Mouse (Mus musculus): ENCODE data around the gene Poll.
A peak's percentile ranks its signal among the peaks of the same experiment; 100 is the strongest.
"Not testable (repeated sequence)": the region's sequence is repeated elsewhere in the genome, so short reads cannot be mapped to it uniquely, and the experiment has no call there.

Poll gene

GRCm38 (mm10) chr19:45575632-45576001, 15.3 kb upstream of the Poll start:
- DNase-seq, result no peak

DNA sequence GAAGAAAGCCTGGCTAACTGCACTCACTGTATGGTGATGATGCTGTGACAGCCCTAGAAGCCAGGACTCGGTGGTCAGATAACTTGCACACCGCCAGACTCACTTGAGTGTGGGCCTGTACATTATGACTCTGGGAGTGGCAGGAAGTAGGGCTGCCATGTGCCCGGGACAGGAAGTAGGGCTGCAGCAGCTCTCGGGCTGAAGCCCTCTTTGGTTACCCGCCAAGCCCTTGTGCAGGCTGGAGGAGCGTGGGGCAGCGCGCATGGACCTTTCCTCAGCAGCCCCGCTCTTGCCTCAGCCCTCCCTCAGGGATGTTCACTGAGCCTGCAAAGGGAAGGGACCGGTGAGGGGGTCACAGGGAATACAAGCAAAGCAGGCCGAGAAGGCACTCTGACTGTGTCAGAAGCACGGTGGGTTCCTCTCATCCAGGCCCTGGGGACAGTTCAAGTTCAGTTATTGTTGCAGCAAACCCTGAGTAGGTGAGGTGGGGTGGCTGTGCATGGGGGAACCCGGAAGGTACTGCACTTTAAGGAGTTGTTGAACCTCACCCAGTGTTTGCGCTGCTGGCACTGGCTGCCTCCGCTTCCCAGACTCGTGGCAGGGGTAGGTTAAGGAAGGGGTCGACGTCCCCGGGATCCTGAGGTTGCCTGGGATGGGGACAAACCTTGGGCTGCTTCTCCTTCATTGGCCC, 14.8 kb upstream of the Poll start:
- no peak for DNase-seq

DNA sequence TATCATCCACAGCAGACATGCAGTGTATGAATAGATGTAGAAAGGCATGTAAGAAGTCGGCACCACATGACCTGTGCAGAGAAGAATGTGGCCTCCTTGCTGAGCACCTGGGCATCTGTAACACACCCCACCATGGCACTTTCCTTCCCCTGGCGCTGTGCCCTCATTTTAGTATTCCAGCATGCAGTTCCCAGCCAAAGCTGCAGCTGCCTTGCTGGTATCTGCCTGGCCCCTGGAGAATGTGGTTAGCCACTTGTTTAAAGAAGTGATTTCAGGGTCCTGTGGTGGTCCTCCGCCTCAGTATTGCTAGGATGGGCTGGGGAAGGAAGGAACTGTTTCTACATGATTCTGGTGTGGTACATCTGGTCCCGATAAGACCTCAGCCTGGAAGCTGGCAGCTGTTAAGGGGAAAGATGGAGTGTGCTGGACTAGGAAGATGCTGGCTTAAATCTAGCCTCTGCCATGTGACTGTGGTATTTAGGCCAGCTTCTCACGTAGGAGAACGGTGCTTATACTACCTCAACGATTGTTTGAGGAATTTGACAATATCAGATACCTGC, 14.1 kb upstream of the Poll start:
- no peak for DNase-seq

DNA sequence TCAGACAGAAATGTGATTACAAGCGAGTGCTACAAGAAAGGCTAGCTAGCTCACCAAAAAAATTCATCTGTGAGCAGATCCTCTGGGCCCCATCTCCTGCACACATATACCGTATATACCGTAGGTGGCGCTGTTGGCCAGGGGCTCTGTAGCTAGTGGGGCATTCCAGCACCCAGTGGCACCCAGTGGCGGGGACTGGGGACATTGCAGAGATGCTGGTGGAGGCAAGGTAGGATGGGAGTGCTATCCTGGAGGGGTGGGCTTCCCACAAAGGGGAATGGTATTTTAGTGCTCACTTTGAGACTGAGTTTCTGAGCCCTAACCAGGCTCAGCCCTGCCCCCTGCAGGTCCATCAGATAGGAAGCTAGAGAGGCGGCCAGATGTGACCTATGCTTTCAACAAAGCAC, 13.5 kb upstream of the Poll start:
- DNase-seq, result peak; percentile 58 to 75

DNA sequence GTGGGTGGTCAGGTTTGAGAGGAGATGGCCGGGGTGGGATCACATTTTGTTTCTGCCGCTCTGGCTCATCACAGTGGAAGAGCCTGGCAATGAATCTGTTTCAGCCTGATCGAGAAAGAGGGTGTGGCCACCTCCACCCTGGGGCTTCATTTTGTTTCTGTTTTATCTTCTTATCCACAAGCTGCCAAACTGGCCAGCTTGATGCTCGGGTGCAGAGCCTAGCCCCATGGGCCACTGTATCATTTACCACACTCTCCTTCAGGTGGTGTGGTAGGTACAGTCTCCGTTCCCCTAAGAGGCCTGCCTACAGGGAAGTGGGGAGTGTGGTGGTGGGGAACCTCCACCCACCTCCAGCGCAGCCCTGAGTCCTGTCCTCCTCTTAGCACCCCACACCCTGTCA, 12.7 kb upstream of the Poll start:
- DNase-seq, result no peak

- no peak for DNase-seq
Observed at GRCm38 (mm10) chr19:45567367-45567766, 7.0 kb upstream of the Poll start.

DNA sequence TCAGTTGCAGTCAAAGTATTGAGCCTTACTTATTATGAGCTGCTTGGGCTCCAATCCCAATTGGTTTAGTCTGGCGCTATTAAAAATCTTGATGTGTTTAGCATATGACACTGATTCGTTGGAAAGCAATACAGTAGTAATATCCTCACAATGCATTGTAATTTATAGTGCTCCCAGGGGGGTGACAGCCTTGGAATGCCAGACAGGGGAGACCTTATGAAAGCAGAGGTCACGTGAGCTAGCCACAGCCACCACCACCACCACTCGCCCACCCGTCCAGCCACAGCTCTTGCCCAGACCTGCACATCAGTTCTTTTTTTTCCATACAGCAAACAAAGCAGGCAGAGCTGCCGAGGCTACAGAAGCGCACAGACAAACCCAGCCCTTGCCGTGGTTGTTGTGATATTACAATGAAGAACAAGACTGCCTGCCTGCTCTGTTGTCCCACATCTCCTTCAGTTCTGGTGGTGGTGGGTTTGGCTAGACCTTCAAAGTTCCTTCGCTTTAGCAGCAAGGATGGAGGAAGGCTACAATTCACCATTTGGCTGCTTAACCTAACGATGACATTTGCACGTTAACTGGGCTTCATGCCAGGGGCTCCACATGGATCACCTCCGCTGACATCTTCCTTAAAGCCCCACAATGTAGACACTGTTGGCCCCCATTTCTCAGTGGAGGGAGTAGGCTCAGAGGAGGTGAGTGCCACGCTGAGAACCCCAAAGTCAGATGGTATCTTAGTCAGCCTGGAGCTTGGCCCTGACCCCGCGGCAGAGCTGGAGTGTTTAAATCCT, 5.8 kb upstream of the Poll start:
- no peak for DNase-seq

DNA sequence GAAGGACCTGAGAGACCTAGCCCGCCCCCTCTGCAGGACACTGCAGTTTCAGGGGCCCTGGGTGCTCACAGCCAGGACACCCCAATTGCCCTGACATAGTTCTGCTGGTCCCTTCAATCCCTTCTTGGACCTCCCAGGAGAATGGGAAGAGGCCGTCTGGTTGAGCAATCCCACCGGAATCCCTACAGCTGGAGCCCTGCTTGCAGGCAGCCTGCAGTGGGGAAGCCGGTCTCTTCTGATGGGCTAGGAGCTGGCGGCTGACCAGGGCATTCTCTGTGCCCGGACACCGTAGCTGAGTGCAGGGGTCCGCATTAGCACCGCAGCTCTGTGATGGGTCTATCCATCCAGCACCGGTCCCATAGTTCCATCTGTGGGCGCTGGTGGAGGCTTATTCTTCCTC, 6.2 kb downstream of the Poll start:
- DNase-seq, result no peak

DNA sequence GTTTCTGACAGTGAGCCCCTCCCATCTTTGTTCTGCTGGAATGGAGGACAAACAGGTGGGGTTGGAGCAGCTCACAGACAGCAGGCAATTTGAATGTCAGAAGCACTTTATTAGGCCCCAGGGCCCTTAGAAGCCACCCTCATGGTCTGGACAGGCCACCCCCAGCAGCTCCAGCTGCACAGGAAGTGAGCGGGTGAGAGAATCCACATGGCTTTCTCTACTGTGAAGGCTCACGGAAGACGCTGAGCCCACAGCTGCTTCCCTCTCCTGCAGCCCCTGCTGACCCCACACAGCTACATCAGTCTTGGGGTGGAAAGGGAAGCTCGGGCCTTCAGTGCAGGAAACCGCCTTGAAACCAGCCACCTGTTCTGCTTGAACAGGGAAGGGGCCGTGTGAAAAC, 8.1 kb downstream of the Poll start:
- DNase-seq, result no peak

GRCm38 (mm10) chr19:45549948-45550347, 10.4 kb downstream of the Poll start:
- no peak for DNase-seq

GRCm38 (mm10) chr19:45549128-45549915, 11.0 kb downstream of the Poll start:
- no peak for DNase-seq

- not testable (repeated sequence) for DNase-seq
Observed at GRCm38 (mm10) chr19:45548196-45548595, 12.1 kb downstream of the Poll start.

GRCm38 (mm10) chr19:45544925-45545321, 15.4 kb downstream of the Poll start:
- DNase-seq, result peak; percentile 60 to 79

DNA sequence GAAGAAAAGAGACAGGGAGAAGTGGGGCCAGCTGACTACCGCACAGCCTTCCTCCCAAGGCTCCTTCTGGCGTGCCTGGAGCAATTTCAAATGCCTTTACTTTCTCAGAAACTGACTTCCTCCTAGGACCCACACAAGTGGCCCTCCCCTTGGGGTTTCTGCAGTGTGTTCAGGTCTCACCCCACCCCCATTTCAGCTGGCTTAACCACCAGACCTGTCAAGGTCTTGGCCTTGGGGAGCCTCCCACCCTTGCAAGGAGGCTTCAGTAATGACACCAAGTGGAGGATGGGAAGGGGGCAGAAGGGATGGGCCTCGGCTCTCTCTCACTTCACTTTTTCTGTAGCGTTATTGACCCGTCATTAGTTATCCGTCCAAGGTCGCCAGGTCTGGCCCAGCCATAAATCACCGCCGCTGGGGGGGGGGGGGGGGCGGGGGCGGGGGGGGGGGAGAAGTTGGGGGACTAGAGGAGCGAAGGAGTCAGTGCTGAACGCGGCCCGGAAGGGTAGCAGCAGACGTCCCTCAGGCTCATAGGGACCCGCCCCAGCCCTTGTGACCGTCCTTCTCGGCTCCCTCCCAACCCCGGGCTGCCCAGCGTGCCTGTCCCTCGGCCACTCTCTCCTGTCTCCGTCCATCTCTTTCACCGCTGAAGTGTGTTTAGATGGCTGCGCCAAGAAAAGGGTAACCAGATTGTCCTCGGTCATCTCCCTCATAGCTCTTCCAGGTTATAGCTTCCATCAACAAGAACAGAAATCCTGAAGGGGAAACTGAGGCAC, 16.0 kb downstream of the Poll start:
- no peak for DNase-seq

DNA sequence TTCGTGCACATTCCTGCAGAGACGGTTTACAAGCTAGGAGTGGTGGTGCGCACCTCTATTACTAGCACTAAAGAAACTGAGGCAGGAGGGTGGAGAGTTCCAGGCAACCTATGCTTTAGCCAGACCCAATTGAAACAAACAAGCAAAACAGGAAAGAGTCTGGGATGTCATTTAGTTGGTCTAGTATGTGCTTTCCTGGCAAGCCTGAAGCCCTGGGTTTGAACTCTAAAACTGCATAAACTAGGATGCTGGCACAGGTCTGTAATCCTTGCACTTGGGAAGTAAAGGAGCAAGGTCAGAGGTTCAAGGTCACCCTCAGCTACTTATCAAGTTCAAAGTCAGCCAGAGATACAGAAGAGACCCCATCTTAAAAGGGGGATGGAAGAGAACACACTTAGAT, 18.3 kb downstream of the Poll start:
- no peak for DNase-seq

DNA sequence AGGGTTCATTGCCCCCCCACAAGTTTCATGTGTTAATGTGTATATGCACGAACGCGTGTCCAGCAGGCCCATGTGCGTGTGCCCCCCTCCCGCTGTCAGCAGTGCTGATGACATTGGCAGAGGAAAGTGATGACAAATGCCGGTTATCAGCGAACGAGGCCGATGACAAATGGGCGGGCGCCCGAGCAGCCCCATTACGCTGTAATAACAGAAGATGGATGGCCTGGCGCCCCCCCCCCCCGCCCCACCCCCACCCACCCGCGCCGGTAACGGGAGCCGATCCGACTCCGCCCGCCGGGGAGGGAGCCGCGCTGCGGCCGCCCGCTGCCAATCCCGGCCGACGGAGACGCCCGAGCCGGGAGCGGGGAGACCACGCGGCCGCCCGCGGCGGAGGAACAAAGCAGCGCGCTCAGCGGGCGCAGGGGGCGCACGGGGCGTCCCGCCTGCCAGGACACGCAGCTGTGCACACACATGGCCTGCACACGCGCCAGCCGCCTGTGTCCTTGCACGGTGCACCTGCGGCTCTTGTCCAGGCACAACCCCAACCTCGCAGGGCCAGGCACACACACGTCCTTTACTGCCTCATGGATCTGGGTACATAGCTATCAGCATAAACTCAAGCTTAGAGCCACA, 18.8 kb downstream of the Poll start:
- DNase-seq, result no peak

- DNase-seq, result no peak
Observed at GRCm38 (mm10) chr19:45540657-45541408, 19.5 kb downstream of the Poll start.

DNA sequence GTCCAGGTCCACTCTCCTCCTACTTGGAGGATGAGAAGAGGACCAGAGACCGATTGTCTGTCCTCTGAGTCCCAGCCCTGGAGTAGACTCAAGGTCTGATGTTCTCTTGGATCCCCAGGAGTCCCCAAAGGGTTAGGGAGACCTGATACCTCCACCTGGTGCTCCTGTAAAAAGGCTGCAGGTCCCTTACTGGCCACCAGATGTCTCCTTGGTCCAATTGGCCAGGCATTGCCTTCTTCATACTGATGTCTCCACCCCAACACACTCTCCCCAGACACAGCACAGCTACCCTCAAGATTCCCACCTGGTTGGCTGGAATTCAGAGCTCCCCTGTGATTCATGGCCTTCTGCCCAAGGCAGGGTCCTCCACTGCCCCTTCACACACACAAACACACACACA, 22.8 kb downstream of the Poll start:
- peak; percentile 28 to 82 for DNase-seq

- no peak for DNase-seq
Observed at GRCm38 (mm10) chr19:45535929-45536328, 24.4 kb downstream of the Poll start.

DNA sequence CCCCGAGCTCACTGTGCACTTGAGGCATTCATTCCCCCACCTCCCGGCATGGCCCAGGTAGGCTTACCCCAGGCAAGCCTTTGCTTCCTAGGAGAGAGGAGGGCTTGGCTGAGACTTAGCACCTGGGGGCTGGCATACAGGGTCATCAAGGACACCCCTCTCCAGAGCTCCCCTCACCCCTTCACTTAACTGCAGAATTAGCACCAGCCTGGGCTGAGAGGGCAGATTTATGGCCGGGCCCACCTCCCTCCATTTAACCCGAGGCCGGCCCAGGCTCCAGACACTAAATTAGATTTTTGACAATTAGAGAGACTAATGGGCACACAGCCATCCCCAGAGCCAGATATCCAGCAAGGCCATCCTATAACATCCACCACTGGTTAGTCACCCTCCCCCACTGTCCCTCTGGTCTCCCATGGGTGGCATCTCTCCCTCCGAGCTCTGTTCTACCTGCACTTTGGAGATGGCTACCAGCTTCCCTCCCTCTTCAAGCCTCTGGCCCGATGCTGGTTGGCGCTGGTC, 25.1 kb downstream of the Poll start:
- no peak for DNase-seq

DNA sequence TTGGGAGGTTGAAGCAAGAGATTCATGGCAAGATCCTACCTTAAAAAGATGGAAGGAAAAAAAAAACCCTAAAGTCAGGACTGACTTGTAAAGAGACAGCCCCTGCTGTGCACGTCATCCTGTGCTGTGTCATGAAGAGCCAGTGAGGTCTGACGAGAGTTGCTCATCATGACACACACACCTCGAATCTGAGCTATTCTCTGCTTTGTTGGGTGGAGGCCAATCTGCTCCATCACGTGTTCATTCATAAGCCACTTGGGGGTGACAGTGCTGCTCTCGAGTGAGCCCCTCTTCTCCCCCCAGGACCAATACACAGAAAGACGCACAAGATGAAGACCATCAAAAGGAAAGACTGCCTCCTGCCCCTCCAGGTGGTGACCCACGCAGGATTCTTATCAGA, 26.7 kb downstream of the Poll start:
- DNase-seq, result no peak
